Comparison of ENCODE assay signal across 8 mouse cellular contexts in genomic region chr3:26332400-26333238, GRCm38 (mm10). TPM values are rescaled to one million over a fixed set of nuclear protein-coding genes. Genes with fewer than 3 reads are reported as not detected.
DNase-seq lines count a peak whose midpoint lies in the region; ATAC-seq and TF ChIP-seq lines count a peak whose summit lies in the region.

Nlgn1 (minus strand) TSS chr3:26332460.

- H3K4me2 ChIP-seq in lung, embryonic 16.5 days (ENCODE audit: low read depth, low read length) = peak within 1 kb of the TSS; percentile 77
- H3K4me2 ChIP-seq in limb, embryonic 12.5 days = peak within 1 kb of the TSS; percentile 97
- peak within 1 kb of the TSS; percentile 95 for H3K4me2 ChIP-seq in stomach, embryonic 14.5 days (replicated peaks; ENCODE audit: low read depth, low read length)

- H3K9me3 ChIP-seq in lung, embryonic 16.5 days (ENCODE audit: control insufficient read depth, low read length) = no peaks in the 10 kb centered on the region
- no peaks in the 10 kb centered on the region for H3K9me3 ChIP-seq in limb, embryonic 12.5 days
- no peaks in the 10 kb centered on the region for H3K9me3 ChIP-seq in stomach, embryonic 14.5 days (ENCODE audit: control insufficient read depth, low read depth, low read length)

- TF ChIP-seq CTCF in cerebellum, adult 2 months (IDR thresholded peaks at IDR 0.05; ENCODE audit: borderline replicate concordance, insufficient read depth, low read depth, low read length) = no peak

- no peaks in the 10 kb centered on the region for H3K4me1 ChIP-seq in cerebellum, adult 2 months (ENCODE audit: control insufficient read depth, insufficient read depth, low read length)
- H3K4me1 ChIP-seq in lung, embryonic 16.5 days (replicated peaks; ENCODE audit: control insufficient read depth, insufficient read depth, low read length) = no peaks in the 10 kb centered on the region; the same call in 1 of the 2 replicates
- peaks cover 18% of the 10 kb centered on the region for H3K4me1 ChIP-seq in limb, embryonic 12.5 days (replicated peaks)
- H3K4me1 ChIP-seq in stomach, embryonic 14.5 days (ENCODE audit: control insufficient read depth, insufficient read depth, low read length) = peaks cover 8% of the 10 kb centered on the region

- H3K27ac ChIP-seq in cerebellum, adult 2 months (ENCODE audit: insufficient read depth, low read length) = no peak within 1 kb of the TSS
- H3K27ac ChIP-seq in lung, embryonic 16.5 days (ENCODE audit: low read length) = no peak within 1 kb of the TSS
- H3K27ac ChIP-seq in limb, embryonic 12.5 days = no peak within 1 kb of the TSS
- H3K27ac ChIP-seq in stomach, embryonic 14.5 days (ENCODE audit: low read length) = no peak within 1 kb of the TSS

- no peak for ATAC-seq in lung, embryonic 16.5 days (ENCODE audit: low read depth)
- peak; percentile 43; the same call in 1 of the 2 replicates for ATAC-seq in limb, embryonic 12.5 days (ENCODE audit: insufficient number of reproducible peaks, insufficient read depth, low FRiP score, low TSS enrichment, low read depth)
- no peak for ATAC-seq in stomach, embryonic 14.5 days (ENCODE audit: insufficient number of reproducible peaks, insufficient read depth, low FRiP score, low read depth)

- WGBS in cerebellum, adult 2 months = 3% methylated on average over 14 of the region's 14 CpGs
- 2% methylated on average over 14 of the region's 14 CpGs for WGBS in lung, embryonic 16.5 days
- WGBS in limb, embryonic 12.5 days = 1% methylated on average over 14 of the region's 14 CpGs
- WGBS in stomach, embryonic 14.5 days = 3% methylated on average over 14 of the region's 14 CpGs

- peak within 1 kb of the TSS; percentile 73 for H3K4me3 ChIP-seq in cerebellum, adult 2 months (replicated peaks; ENCODE audit: insufficient read depth, low read depth, low read length)
- H3K4me3 ChIP-seq in lung, embryonic 16.5 days (ENCODE audit: low read length) = peak within 1 kb of the TSS; percentile 45
- peak within 1 kb of the TSS; percentile 59 for H3K4me3 ChIP-seq in limb, embryonic 12.5 days (replicated peaks)
- H3K4me3 ChIP-seq in stomach, embryonic 14.5 days (ENCODE audit: low read depth, low read length) = peak within 1 kb of the TSS; percentile 54

- DNase-seq in cerebellum, adult 2 months = peak in 1 of 2 experiments; percentile 15
- no peak for DNase-seq in cerebellum, postnatal 4 days (ENCODE audit: low spot score in 2 of 2)
- no peak for DNase-seq in lung, postnatal 14 days
- no peak for DNase-seq in urinary bladder, postnatal 4 days (ENCODE audit: low spot score in 2 of 2)
- DNase-seq in gastrocnemius, postnatal 4 days (ENCODE audit: low spot score in 2 of 2) = no peak

- H3K27me3 ChIP-seq in cerebellum, adult 2 months (ENCODE audit: control insufficient read depth, insufficient read depth, low read length) = no peaks in the 10 kb centered on the region
- peaks cover 37% of the 10 kb centered on the region for H3K27me3 ChIP-seq in lung, embryonic 16.5 days (ENCODE audit: control insufficient read depth, insufficient read depth, low read depth, low read length)
- H3K27me3 ChIP-seq in limb, embryonic 12.5 days = peaks cover 58% of the 10 kb centered on the region
- H3K27me3 ChIP-seq in stomach, embryonic 14.5 days (ENCODE audit: control insufficient read depth, insufficient read depth, low read length) = peaks cover 20% of the 10 kb centered on the region

- H3K9ac ChIP-seq in lung, embryonic 16.5 days (ENCODE audit: low read length) = peak within 1 kb of the TSS; percentile 48
- peak within 1 kb of the TSS; percentile 65 for H3K9ac ChIP-seq in limb, embryonic 12.5 days (replicated peaks)
- no peak within 1 kb of the TSS; the same call in 1 of the 2 replicates for H3K9ac ChIP-seq in stomach, embryonic 14.5 days (replicated peaks; ENCODE audit: low read depth, low read length)

- no peaks in the 10 kb centered on the region for H3K36me3 ChIP-seq in lung, embryonic 16.5 days (ENCODE audit: control insufficient read depth, insufficient read depth, low read length)
- H3K36me3 ChIP-seq in limb, embryonic 12.5 days = no peaks in the 10 kb centered on the region
- no peaks in the 10 kb centered on the region for H3K36me3 ChIP-seq in stomach, embryonic 14.5 days (ENCODE audit: control insufficient read depth, insufficient read depth, low read length)

- no peak for TF ChIP-seq POLR2A in cerebellum, adult 2 months (IDR thresholded peaks at IDR 0.05; ENCODE audit: borderline replicate concordance, insufficient read depth, low read length)

RNA-seq across cellular contexts. Expression of gene Nlgn1, which starts in this region (rescaled TPM):
- polyA plus RNA-seq in cerebellum, adult 2 months (2012; rRNA removed) = 15.5 and 16.8 TPM in 2 replicates
- 1.0 and 2.0 TPM in 2 replicates for polyA plus RNA-seq in lung, embryonic 16.5 days (2015; fragmentation: Nextera tagmentation; extraction: Ambion mirVana)
- polyA plus RNA-seq in limb, embryonic 12.5 days (2016; fragmentation: Nextera tagmentation; extraction: Ambion mirVana) = 0.53 and 0.70 TPM in 2 replicates
- polyA plus RNA-seq in stomach, embryonic 14.5 days (2014; fragmentation: Nextera tagmentation; extraction: Ambion mirVana) = 2.3 and 2.8 TPM in 2 replicates
- 1 to 10 TPM; 1.3 to 1.5 TPM for total RNA-seq in gastrocnemius, postnatal 4 days (2021)

Comparison
In these comparisons a context has a peak if more than half of its experiments do, and no peak if none do; other contexts are left out.
1. Peak in ATAC-seq, H3K4me3 ChIP-seq, H3K9ac ChIP-seq and H3K4me2 ChIP-seq in limb, embryonic 12.5 days; RNA of the gene not detected or under 1 TPM.